Mouse (Mus musculus): ENCODE data around the gene Ltbp3.

GRCm38 (mm10) chr19:5745756-5746710, 5.3 kb downstream of the Ltbp3 start:
- TF ChIP-seq TAL1 (IDR thresholded peaks at IDR 0.05; ENCODE audit: low read length) (no peak), GATA1 (IDR thresholded peaks at IDR 0.05; ENCODE audit: low read length) (no peak)

All from erythroblast, embryonic 14.5 days (primary cell).